Mouse (Mus musculus): ENCODE data around the gene 1700025C18Rik. TPM values are rescaled to one million over a fixed set of nuclear protein-coding genes. Genes with fewer than 3 reads are reported as not detected.
A peak's percentile ranks its signal among the peaks of the same experiment; 100 is the strongest.

Gene 1700025C18Rik
- not detected in 2 replicates for polyA plus RNA-seq (2014; fragmentation: Nextera tagmentation; extraction: Ambion mirVana)

DNA sequence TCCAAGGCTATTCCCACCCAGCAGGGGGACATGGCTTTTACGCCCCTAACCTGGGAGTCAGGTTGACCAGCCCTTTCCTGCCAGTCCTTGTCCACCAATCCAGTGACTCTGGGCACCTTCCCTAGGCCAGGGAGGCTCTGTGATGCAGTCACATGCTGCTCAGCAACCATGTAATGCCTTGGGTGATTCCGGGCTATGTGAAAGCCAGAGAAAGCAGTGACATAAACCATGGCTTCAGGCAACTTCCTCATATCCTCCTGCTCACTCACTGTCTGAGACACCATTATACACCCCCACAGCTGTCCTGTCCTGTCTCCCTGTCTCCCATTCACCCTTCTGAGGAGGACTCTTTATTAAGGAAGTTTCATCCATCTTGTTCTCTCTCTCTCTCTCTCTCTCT is at the start of gene 1700025C18Rik:
Gene 1700025C18Rik, minus strand, starts transcription at position 101 of the 400 bp plus-strand sequence.
- H3K9ac ChIP-seq (ENCODE audit: low read depth, low read length): no peak within 1 kb of the TSS
- no peak within 1 kb of the TSS for H3K4me2 ChIP-seq (ENCODE audit: low read depth, low read length)
- no peak for ATAC-seq (ENCODE audit: low read depth)
- H3K36me3 ChIP-seq (ENCODE audit: control insufficient read depth, insufficient read depth, low read length): no peaks in the 10 kb centered on the region
- H3K4me3 ChIP-seq (ENCODE audit: low read depth, low read length): no peak within 1 kb of the TSS
- WGBS: 66% methylated on average over 2 of the region's 2 CpGs
- no peak within 1 kb of the TSS for H3K27ac ChIP-seq (replicated peaks; ENCODE audit: low read depth, low read length)
- no peak for DNase-seq (ENCODE audit: low spot score)
- no peaks in the 10 kb centered on the region for H3K27me3 ChIP-seq (replicated peaks; ENCODE audit: control insufficient read depth, insufficient read depth, low read length)
- no peaks in the 10 kb centered on the region for H3K4me1 ChIP-seq (ENCODE audit: control insufficient read depth, insufficient read depth, low read length)
- H3K9me3 ChIP-seq (ENCODE audit: control insufficient read depth, low read length): no peaks in the 10 kb centered on the region

DNA sequence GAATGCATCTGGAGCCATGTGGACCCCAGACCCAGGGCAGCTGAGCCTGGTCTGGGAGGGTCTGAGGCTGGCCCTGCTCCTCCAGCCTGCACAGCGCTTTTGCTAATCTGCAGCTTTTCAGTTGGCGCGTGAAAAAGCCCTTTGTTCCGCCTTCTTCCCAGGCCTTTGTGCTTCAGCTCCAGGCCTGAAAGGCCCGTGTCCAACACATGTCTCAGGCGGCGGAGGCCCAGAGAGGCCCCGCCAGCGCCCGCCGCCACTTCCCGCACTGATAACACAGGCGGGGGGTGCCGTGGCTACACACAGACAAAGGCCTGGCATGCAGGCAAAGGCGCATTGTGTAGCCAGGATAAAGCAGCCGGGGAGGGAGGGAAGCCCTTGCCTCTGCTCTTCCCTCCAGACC is 45.5 kb upstream of the 1700025C18Rik start:
- ATAC-seq (ENCODE audit: low read depth) (peak; percentile 67; the same call in 1 of the 2 replicates), DNase-seq (ENCODE audit: low spot score) (peak; percentile 81)
- Histone ChIP-seq H3K4me1 (ENCODE audit: control insufficient read depth, insufficient read depth, low read length) (peaks cover 5% of the 10 kb centered on the region; the same call in 1 of the 2 replicates), H3K36me3 (ENCODE audit: control insufficient read depth, insufficient read depth, low read length) (no peaks in the 10 kb centered on the region), H3K9ac (ENCODE audit: low read depth, low read length) (peak overlapping the region; percentile 48; the same call in 1 of the 2 replicates), H3K4me2 (ENCODE audit: low read depth, low read length) (no peak overlapping the region), H3K9me3 (ENCODE audit: control insufficient read depth, low read length) (no peaks in the 10 kb centered on the region), H3K27ac (replicated peaks; ENCODE audit: low read depth, low read length) (no peak overlapping the region), H3K4me3 (ENCODE audit: low read depth, low read length) (no peak overlapping the region), H3K27me3 (replicated peaks; ENCODE audit: control insufficient read depth, insufficient read depth, low read length) (peaks cover 16% of the 10 kb centered on the region)
- WGBS: 25% methylated on average over 11 of the region's 16 CpGs

DNA sequence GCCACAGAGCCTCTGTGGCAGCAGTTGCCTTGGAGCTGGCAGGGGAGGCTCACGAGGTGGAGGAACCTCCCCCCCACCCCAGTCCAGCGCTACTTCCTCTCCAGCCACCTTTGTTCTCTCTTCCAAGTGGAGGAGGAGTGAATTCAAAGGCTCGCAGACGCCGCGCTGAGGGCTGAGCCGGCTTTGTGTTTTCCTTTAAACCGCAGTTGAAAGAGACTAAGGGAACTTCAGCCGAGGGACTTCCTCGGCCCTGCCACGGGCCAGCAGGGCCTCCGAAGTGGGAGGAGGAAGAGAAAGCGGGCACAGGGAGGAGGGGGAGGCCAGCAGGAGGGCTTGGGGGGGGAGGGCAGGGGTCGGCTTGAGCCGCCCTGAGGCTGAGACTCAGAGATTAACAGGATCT is 43.0 kb upstream of the 1700025C18Rik start:
- H3K4me3 ChIP-seq (ENCODE audit: low read depth, low read length): no peak overlapping the region
- WGBS: 2% methylated on average over 14 of the region's 15 CpGs
- H3K27ac ChIP-seq (replicated peaks; ENCODE audit: low read depth, low read length): no peak overlapping the region
- H3K9ac ChIP-seq (ENCODE audit: low read depth, low read length): 0 out of 2 replicates have a peak overlapping the region, but pooled peaks have one; percentile 34
- H3K4me2 ChIP-seq (ENCODE audit: low read depth, low read length): peak overlapping the region; percentile 10; the same call in 1 of the 2 replicates
- DNase-seq (ENCODE audit: low spot score) (peak; percentile 67), ATAC-seq (ENCODE audit: low read depth) (peak; percentile 53; the same call in 1 of the 2 replicates)
- no peaks in the 10 kb centered on the region for H3K36me3 ChIP-seq (ENCODE audit: control insufficient read depth, insufficient read depth, low read length)
- H3K4me1 ChIP-seq (ENCODE audit: control insufficient read depth, insufficient read depth, low read length): peaks cover 5% of the 10 kb centered on the region; the same call in 1 of the 2 replicates
- H3K9me3 ChIP-seq (ENCODE audit: control insufficient read depth, low read length): no peaks in the 10 kb centered on the region
- H3K27me3 ChIP-seq (replicated peaks; ENCODE audit: control insufficient read depth, insufficient read depth, low read length): peaks cover 19% of the 10 kb centered on the region

DNA sequence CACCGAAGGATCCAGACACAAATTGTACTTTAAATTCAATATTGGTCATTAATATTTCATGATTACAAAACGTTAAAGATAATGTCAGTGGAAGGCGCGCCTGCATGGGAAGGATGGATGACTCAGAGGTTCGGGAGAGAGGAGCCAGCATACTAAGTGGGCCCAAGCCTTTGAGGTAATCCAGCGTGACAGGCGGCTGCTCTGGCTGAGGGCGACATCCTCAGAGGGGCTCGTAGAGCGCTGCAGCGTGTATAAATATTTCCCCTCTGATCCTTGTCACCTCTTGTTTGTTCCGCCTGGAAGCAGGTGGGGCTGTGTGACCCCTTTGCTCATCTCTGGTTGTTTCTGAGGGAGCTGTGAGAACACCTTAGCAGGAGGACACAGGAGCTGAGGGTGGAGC is 40.9 kb upstream of the 1700025C18Rik start:
- ATAC-seq (ENCODE audit: low read depth) (no peak; the same call in 1 of the 2 replicates), DNase-seq (ENCODE audit: low spot score) (peak; percentile 36)
- Histone ChIP-seq H3K4me3 (ENCODE audit: low read depth, low read length) (no peak overlapping the region), H3K9ac (ENCODE audit: low read depth, low read length) (no peak overlapping the region), H3K4me1 (ENCODE audit: control insufficient read depth, insufficient read depth, low read length) (peaks cover 5% of the 10 kb centered on the region; the same call in 1 of the 2 replicates), H3K4me2 (ENCODE audit: low read depth, low read length) (no peak overlapping the region), H3K27ac (replicated peaks; ENCODE audit: low read depth, low read length) (no peak overlapping the region), H3K27me3 (replicated peaks; ENCODE audit: control insufficient read depth, insufficient read depth, low read length) (peaks cover 12% of the 10 kb centered on the region), H3K9me3 (ENCODE audit: control insufficient read depth, low read length) (no peaks in the 10 kb centered on the region), H3K36me3 (ENCODE audit: control insufficient read depth, insufficient read depth, low read length) (no peaks in the 10 kb centered on the region)
- WGBS: 20% methylated on average over 12 of the region's 12 CpGs

DNA sequence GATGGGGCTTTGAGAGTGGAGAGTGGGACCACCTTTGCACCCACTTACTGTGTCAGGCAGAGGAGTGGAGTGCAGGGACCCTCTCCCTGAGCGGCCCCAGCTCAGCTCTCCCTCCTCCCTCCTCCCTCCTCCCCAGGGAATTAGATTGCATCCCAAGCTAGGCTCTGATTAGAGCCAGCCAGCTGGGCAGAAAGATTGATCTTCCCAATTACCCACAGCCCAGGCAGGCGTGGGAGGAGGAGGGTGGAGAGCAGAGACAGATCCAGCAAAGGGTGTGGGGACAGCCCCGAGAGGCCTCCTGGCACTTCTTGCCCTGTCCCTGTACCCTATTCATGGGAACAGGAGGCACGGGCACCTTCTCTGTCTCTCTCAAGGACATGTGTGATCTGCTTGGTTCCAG is 38.6 kb upstream of the 1700025C18Rik start:
- H3K27me3 ChIP-seq (replicated peaks; ENCODE audit: control insufficient read depth, insufficient read depth, low read length): peaks cover 7% of the 10 kb centered on the region
- WGBS: 49% methylated on average over 3 of the region's 4 CpGs
- no peaks in the 10 kb centered on the region for H3K9me3 ChIP-seq (ENCODE audit: control insufficient read depth, low read length)
- H3K4me2 ChIP-seq (ENCODE audit: low read depth, low read length): no peak overlapping the region
- DNase-seq (ENCODE audit: low spot score) (peak; percentile 32), ATAC-seq (ENCODE audit: low read depth) (no peak)
- no peak overlapping the region for H3K27ac ChIP-seq (replicated peaks; ENCODE audit: low read depth, low read length)
- 0 out of 2 replicates have a peak, but pooled peaks cover 5% of the 10 kb centered on the region for H3K4me1 ChIP-seq (ENCODE audit: control insufficient read depth, insufficient read depth, low read length)
- no peak overlapping the region for H3K9ac ChIP-seq (ENCODE audit: low read depth, low read length)
- no peaks in the 10 kb centered on the region for H3K36me3 ChIP-seq (ENCODE audit: control insufficient read depth, insufficient read depth, low read length)
- no peak overlapping the region for H3K4me3 ChIP-seq (ENCODE audit: low read depth, low read length)

DNA sequence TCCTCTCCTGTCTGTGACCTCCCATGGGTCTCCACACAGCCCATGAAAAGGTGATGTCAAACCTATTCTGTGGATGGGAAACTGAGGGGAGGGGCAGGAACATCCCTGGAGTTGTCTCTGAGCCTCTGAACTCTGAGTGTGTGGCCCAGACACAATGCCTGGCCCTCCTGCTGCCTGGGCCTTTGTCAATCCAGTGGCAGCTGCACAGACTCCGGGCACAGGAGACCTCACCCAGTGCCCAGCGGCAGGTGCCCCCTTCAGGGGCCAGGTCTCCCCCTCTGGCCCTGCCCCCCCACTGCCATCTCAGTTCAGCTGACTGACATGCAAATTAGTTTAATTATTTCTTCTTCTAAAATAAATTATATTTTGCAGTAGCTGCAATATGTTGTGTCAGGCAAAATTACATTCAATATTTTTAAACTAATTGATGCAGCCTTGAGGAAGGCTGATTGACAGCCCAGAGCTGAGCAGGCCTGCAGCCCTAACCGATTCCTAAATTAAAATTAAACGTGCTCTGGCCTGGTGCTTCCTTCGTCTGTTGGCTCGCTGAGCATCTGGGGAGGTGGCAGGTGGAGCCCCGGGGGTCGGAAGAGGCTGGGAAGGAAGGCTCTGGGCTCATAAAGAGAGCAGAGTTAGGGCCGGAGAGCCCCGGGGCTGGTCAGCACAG is 36.5 kb upstream of the 1700025C18Rik start:
- WGBS: 30% methylated on average over 10 of the region's 10 CpGs
- Histone ChIP-seq H3K27me3 (replicated peaks; ENCODE audit: control insufficient read depth, insufficient read depth, low read length) (0 out of 2 replicates have a peak, but pooled peaks cover 7% of the 10 kb centered on the region), H3K36me3 (ENCODE audit: control insufficient read depth, insufficient read depth, low read length) (no peaks in the 10 kb centered on the region), H3K27ac (replicated peaks; ENCODE audit: low read depth, low read length) (no peak overlapping the region), H3K9ac (ENCODE audit: low read depth, low read length) (no peak overlapping the region), H3K9me3 (ENCODE audit: control insufficient read depth, low read length) (no peaks in the 10 kb centered on the region), H3K4me2 (ENCODE audit: low read depth, low read length) (no peak overlapping the region), H3K4me1 (ENCODE audit: control insufficient read depth, insufficient read depth, low read length) (no peaks in the 10 kb centered on the region), H3K4me3 (ENCODE audit: low read depth, low read length) (no peak overlapping the region)
- ATAC-seq (ENCODE audit: low read depth): no peak; the same call in 1 of the 2 replicates
- no peak for DNase-seq (ENCODE audit: low spot score)

DNA sequence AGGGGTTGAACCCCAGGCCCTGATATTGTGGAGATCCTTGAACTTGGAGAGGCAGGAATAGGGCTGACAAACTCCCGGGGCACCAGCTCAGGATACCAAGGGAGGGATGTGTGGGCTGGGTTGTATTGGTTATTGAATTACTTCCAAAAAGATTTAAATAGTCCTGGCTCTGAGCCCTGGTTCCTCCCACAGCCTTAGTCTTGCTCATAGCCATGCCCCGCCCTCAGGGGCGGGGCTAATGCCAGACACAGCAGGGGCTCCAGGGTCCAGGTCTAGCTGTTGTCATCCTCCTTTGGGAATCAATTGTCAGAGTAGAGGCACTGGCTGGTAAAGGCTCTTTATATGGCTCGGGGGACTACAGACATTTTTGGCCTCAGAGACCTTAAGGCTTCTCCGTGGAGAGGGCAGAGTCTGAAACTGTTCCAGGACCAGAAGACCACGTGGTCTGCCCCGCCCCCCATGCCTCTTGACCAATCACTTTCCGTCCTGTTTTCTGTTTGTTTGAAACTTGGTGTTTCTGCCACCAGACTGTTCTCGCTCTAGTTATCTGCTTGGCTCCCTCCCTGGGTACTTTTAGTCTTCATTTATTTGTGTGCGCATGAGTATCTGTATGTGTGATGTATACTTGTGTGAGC is 30.8 kb upstream of the 1700025C18Rik start:
- no peaks in the 10 kb centered on the region for H3K36me3 ChIP-seq (ENCODE audit: control insufficient read depth, insufficient read depth, low read length)
- WGBS: 31% methylated on average over 10 of the region's 10 CpGs
- H3K4me2 ChIP-seq (ENCODE audit: low read depth, low read length): no peak overlapping the region
- no peaks in the 10 kb centered on the region for H3K9me3 ChIP-seq (ENCODE audit: control insufficient read depth, low read length)
- peak; percentile 70 for ATAC-seq (ENCODE audit: low read depth)
- H3K4me3 ChIP-seq (ENCODE audit: low read depth, low read length): no peak overlapping the region
- peak; percentile 75 for DNase-seq (ENCODE audit: low spot score)
- no peak overlapping the region for H3K9ac ChIP-seq (ENCODE audit: low read depth, low read length)
- no peak overlapping the region for H3K27ac ChIP-seq (replicated peaks; ENCODE audit: low read depth, low read length)
- H3K27me3 ChIP-seq (replicated peaks; ENCODE audit: control insufficient read depth, insufficient read depth, low read length): peaks cover 19% of the 10 kb centered on the region
- H3K4me1 ChIP-seq (ENCODE audit: control insufficient read depth, insufficient read depth, low read length): peaks cover 4% of the 10 kb centered on the region; the same call in 1 of the 2 replicates

DNA sequence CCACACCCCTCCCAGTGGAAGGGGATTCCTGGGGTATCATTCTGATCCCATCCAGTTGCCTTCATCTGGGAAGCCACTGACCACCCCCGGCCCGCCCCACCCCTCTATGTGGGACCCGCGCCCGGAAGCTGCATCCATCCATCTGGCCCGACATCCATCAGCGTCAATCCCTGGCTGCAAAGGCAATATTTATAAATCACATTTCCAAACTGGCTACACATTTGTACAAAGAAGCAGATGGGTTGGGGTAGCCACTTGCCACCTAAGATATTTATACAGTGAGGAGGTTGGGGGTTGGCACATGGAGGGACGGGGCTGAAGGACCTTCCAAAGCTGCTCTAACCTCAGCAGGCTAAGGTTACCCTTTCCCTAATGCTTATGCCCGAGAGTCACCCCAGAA is 30.2 kb upstream of the 1700025C18Rik start:
- H3K4me1 ChIP-seq (ENCODE audit: control insufficient read depth, insufficient read depth, low read length): peaks cover 4% of the 10 kb centered on the region; the same call in 1 of the 2 replicates
- H3K27me3 ChIP-seq (replicated peaks; ENCODE audit: control insufficient read depth, insufficient read depth, low read length): peaks cover 25% of the 10 kb centered on the region
- H3K9me3 ChIP-seq (ENCODE audit: control insufficient read depth, low read length): no peaks in the 10 kb centered on the region
- H3K36me3 ChIP-seq (ENCODE audit: control insufficient read depth, insufficient read depth, low read length): no peaks in the 10 kb centered on the region
- H3K4me2 ChIP-seq (ENCODE audit: low read depth, low read length): no peak overlapping the region
- ATAC-seq (ENCODE audit: low read depth) (no peak), DNase-seq (ENCODE audit: low spot score) (no peak)
- 65% methylated on average over 9 of the region's 9 CpGs for WGBS
- no peak overlapping the region for H3K4me3 ChIP-seq (ENCODE audit: low read depth, low read length)
- H3K27ac ChIP-seq (replicated peaks; ENCODE audit: low read depth, low read length): no peak overlapping the region
- no peak overlapping the region for H3K9ac ChIP-seq (ENCODE audit: low read depth, low read length)

Measured in embryonic facial prominence, embryonic 14.5 days (tissue).